Mouse (Mus musculus): ENCODE measurements around the gene 4933427D14Rik.
"Not testable (repeated sequence)": the region's sequence is repeated elsewhere in the genome, so short reads cannot be mapped to it uniquely, and the experiment has no call there.

The 4933427D14Rik gene

GRCm38 (mm10) chr11:72206341-72207203 lies 687 bp downstream of the 4933427D14Rik start, which contains the start of gene Gm43951:
Gm43951 (minus strand) TSS chr11:72206840.
- in situ Hi-C loops (cut with MboI; ENCODE audit: unreplicated experiment in 2 of 2): loop anchor here (10.0 to 25.0 kb wide), 4 partner anchors 152 to 1194 kb away; partner anchors contain the start of genes Cyb5d2 (in 1 of the 2), Derl2 (in 1 of the 2), Dhx33 (in 1 of the 2) and Mis12 (in 1 of the 2)

GRCm38 (mm10) chr11:72205256-72205655 lies 2.0 kb downstream of the 4933427D14Rik start:
- in situ Hi-C loops (cut with MboI; ENCODE audit: unreplicated experiment in 2 of 2): loop anchor here (10.0 to 25.0 kb wide), 4 partner anchors 150 to 1193 kb away; partner anchors contain the start of genes Cyb5d2 (in 1 of the 2), Derl2 (in 1 of the 2), Dhx33 (in 1 of the 2) and Mis12 (in 1 of the 2)

GRCm38 (mm10) chr11:72203440-72203839 lies 3.8 kb downstream of the 4933427D14Rik start:
- in situ Hi-C loops (cut with MboI; ENCODE audit: unreplicated experiment in 2 of 2): loop anchor here (10.0 to 25.0 kb wide), 4 partner anchors 149 to 1191 kb away; partner anchors contain the start of genes Cyb5d2 (in 1 of the 2), Derl2 (in 1 of the 2), Dhx33 (in 1 of the 2) and Mis12 (in 1 of the 2)

GRCm38 (mm10) chr11:72196506-72196905 lies 10.8 kb downstream of the 4933427D14Rik start:
- in situ Hi-C loops (cut with MboI; ENCODE audit: unreplicated experiment in 2 of 2): no loop called here

GRCm38 (mm10) chr11:72194259-72194658 lies 13.0 kb downstream of the 4933427D14Rik start:
- in situ Hi-C loops (cut with MboI; ENCODE audit: unreplicated experiment in 2 of 2): no loop called here

GRCm38 (mm10) chr11:72190857-72191256 lies 16.4 kb downstream of the 4933427D14Rik start:
- in situ Hi-C loops (cut with MboI; ENCODE audit: unreplicated experiment in 2 of 2): no loop called here

GRCm38 (mm10) chr11:72184252-72184651 lies 23.0 kb downstream of the 4933427D14Rik start:
- in situ Hi-C loops (cut with MboI; ENCODE audit: unreplicated experiment in 2 of 2): no loop called here

DNA sequence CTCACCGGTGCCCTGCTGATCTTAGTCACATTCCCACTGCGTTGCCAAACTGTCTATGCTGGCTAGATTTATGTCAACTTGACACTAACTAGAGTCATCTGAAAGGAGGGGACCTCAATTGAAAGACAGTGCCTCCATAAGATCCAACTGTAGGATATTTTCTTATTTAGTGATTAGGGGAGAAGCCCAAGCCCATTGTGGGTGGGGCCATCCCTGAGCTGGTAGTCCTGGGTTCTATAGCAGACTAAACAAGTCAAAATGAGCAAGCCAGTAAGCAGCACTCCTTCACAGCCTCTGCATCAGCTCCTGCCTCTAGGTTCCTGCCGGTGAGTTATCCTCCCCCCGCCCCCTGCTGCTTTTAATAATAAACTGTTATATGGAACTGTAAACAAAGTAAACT lies 26.1 kb downstream of the 4933427D14Rik start:
- in situ Hi-C loops (cut with MboI; ENCODE audit: unreplicated experiment in 2 of 2): no loop called here

- in situ Hi-C loops (cut with MboI; ENCODE audit: unreplicated experiment in 2 of 2): no loop called here
These were observed 26.7 kb downstream of the 4933427D14Rik start for GRCm38 (mm10) chr11:72180556-72180955.

DNA sequence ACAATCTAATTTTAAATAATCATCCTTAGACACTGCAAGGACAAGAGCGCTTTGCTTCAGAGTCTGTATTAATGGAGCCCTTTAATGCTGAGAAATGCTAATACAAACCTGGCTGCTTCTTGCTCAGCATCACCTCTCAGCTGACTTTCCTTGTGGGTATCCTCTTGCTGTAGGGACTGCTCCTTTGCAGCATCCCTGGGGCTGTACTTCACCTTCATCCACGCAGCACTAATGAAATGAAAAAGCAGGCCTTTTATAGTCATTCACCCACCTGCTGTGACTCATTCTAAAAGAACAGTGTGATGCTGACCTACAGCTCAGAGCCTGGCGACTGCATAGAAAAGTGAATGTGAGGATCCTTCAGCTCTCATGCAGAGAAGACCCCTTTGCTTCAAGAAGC lies 30.7 kb downstream of the 4933427D14Rik start:
- in situ Hi-C loops (cut with MboI; ENCODE audit: unreplicated experiment in 2 of 2): no loop called here

DNA sequence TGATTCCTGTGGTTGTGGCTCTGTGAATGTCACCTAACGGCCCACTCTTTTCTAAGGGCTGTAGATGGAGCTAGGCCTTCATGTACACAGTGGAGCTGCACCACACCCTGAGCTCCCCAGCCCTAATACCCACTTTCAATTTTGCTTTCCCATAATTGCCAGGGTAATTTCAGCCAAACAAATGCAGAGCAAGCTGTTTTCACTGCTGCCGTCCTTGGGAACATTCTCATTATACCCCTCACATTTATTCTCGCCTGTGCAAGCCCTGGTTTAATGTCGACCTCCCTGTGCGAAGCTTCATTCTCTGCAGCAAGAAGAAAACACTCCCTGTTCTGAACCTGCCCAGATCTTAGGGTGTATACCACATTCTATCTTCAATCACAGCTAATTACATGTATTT lies 31.3 kb downstream of the 4933427D14Rik start:
- in situ Hi-C loops (cut with MboI; ENCODE audit: unreplicated experiment in 2 of 2): no loop called here

DNA sequence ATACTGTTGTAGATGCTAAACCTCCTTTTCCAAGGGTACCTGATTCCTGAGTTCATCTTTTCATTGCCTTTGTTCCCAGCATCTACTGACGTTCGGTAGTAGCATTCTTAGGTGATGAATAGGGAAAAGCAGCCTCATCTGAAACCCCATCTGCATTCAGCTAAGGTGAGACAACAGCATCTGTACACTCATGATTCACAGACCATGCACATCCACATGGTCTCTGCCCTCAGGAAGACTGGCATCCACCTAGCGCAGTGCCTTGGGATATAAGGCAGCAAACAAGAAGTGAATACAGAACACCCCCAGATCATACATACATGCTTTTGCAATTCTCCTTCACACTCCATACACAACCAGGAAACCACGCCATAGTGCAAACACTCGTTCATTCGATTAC lies 32.5 kb downstream of the 4933427D14Rik start:
- in situ Hi-C loops (cut with MboI; ENCODE audit: unreplicated experiment in 2 of 2): no loop called here

GRCm38 (mm10) chr11:72173506-72173905 lies 33.8 kb downstream of the 4933427D14Rik start:
- in situ Hi-C loops (cut with MboI; ENCODE audit: unreplicated experiment in 2 of 2): no loop called here

DNA sequence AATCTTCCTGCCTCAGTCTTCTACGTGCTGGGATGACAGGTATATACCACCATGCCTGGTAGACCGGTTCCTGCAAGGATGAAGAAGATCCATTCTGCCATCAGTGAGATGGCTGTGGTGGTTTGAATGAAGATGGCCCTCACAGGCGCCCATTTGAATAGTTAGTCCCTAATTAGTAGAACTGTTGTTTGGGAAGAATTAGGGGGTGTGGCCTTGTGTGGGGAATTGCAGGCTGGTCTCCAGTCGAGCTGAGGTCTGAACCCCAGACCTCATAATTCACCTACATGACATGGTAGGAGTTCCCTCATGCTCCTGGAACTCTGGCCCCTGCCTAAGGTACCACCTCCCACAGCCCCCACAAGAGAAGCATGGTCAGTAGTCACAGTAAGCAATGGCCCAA lies 35.4 kb downstream of the 4933427D14Rik start:
- in situ Hi-C loops (cut with MboI; ENCODE audit: unreplicated experiment in 2 of 2): not testable (repeated sequence)

DNA sequence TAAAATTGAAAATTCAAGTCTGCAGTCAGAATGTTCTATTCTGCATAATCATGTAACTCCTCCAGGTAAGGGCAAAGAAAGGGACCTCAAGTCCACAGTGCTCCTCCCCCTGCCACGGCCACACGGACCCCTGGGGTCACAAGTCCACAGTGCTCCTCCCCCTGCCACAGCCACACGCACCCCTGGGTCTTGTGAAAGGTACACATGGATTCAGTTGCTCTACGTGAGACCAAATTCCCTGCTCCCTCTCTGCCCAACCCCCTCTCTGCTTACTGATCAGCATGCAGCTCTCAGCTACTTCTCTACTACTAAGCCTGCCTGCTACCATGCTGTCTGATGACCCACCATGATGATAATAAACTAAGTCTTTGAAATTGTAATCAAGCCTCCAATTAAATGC lies 37.4 kb downstream of the 4933427D14Rik start:
- in situ Hi-C loops (cut with MboI; ENCODE audit: unreplicated experiment in 2 of 2): no loop called here

GRCm38 (mm10) chr11:72163198-72163597 lies 44.1 kb downstream of the 4933427D14Rik start:
- in situ Hi-C loops (cut with MboI; ENCODE audit: unreplicated experiment in 2 of 2): no loop called here

DNA sequence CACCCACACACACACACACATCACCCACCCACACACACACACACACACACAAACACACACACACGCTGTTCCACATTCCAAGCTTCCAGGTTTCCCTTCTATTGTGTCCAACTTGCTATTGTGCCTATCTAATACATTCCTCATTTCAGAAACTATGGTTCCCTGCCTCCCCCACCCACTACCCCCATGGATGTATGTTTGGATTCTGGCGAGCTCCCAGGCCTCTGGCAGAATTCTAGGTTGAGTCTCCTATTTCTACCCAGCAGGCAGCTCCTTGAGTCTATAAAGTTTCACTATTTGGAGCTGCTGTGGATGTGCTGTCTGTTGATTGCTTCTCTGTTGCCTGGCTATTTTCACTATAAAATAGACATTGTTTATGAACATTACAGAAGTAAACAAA lies 50.6 kb downstream of the 4933427D14Rik start:
- in situ Hi-C loops (cut with MboI; ENCODE audit: unreplicated experiment in 2 of 2): no loop called here

GRCm38 (mm10) chr11:72155981-72156428 lies 51.3 kb downstream of the 4933427D14Rik start:
- in situ Hi-C loops (cut with MboI; ENCODE audit: unreplicated experiment in 2 of 2): no loop called here

GRCm38 (mm10) chr11:72155186-72155980 lies 51.9 kb downstream of the 4933427D14Rik start:
- in situ Hi-C loops (cut with MboI; ENCODE audit: unreplicated experiment in 2 of 2): no loop called here

GRCm38 (mm10) chr11:72153122-72153862 lies 54.0 kb downstream of the 4933427D14Rik start:
- in situ Hi-C loops (cut with MboI; ENCODE audit: unreplicated experiment in 2 of 2): no loop called here

Data from v-Abl transformed pro-B cells (cell line).